Mouse (Mus musculus): ENCODE measurements around the gene Xrcc6.

The Xrcc6 gene

DNA sequence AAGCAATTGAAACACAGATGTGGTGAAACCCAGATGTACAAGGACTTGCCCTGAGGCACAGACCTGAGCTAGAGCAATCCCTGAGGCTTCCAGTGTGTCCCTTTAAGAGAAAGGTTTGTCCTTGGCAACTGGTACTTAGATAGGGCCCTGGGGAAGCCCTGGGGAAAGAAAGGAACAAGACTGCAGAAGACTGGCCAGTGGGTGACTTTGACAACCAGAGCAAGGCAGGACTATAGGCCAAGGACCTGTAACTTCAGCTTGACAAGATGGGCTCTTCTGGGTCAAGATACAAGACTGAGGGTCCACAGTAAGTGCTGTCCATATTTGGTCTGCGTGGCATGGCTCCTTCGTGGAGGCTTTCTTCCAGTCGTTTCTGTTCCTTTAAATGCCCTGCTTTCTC lies at the start of gene Xrcc6:
Gene Xrcc6 (plus strand): TSS at position 190 of the 400 bp plus-strand sequence.
- DNase-seq = no peak

DNA sequence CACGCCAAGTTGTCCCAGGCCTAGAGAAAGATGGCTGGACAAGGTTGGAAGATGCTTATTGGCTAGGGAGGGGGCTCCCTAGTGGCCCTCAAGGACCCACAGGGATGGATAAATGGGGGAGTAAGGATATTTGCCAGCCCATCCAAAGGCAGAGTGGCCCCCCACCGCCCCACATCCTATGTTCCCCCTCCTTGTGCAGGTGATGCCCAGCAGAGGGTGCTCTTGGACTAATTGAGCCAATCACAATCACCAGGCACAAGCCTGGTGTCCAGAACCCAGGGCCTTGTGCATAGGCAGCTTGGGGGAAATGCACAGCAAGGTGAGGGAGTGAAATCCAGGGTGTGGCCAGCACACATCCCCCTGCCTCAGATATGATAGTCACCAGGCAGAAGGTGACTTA lies 49.4 kb upstream of the Xrcc6 start:
- peak; percentile 24 for DNase-seq

DNA sequence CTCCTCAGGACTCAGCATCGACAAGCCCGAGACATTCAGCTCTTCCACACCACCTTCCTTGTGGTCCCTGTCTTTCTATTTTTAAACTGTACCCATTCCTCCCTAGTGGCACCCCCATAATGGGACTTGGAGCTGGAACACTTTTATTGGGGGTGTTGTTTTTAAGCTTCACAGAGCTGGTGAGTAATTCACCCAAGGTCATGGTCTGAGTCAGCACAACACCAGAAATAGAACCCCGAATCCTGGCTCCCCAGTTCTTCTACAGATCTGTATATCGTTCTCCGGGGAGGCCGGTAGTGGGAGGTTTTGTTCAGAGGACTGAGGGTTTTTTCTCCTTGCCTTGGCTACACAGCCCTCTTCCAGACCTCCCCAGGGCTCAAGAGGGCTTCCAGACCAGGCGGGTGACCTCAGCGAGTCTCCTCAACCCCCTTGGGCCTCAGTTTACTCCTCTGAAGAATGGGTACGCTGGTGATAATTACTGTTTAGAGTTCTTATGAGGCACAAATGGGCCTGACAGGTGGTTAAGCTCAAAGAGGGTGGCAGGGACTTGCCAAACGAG lies 48.4 kb upstream of the Xrcc6 start:
- no peak for DNase-seq

DNA sequence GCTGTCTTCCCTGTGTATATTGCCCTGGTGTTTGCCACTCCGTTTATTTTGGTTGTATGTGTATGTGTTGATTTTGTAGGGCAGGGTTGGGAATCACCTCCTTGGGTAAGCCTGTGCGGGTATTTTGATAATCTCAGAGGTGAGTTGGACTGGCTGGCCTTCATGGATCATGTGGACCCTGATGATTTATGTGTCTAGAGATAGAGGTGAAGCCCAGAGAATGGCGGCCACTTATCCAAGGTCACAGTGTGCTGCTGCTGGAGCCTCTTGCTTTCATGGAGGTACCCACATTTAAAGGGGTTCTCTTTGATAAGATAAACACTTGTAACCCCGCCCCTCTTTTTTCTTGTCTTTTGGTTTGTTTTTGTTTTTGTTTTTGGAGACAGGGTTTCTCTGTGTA lies 47.9 kb upstream of the Xrcc6 start:
- no peak for DNase-seq

DNA sequence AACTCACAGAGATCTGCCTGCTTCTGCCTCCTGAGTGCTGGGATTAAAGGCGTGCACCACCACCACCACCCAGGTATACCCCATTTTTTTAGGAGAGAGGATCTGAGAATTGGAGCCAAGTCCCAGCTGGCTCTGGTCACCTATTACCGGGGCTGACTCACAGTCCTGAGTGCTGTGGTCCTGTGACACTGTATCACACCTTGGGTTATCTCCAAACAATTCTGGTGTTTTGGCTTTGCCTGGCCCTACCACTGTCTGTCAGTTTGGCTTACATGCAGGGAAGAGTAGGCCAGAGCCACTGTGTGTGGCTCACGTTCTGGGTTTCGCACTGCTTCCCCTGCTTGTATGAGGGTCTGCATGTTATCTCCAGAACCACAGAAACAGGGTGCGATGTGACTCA lies 47.4 kb upstream of the Xrcc6 start:
- no peak for DNase-seq

DNA sequence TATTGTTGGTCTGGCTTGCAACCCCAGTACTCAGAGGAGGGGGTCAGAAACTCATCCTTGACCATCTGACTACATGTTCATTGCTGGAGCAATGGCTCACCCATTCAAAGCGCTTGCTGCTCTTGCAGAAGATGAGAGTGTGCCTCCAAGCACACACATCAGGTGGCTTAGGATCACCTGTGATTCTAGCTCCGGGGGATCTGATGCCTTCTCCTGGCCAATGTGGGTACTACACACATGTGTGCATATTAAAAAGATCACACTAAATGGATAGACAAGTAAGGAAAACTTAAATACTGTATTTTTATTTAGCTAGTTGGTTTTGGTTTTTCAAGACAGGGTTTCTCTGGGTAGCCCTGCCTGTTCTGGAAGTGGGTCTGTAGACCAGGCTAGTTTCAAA lies 46.6 kb upstream of the Xrcc6 start:
- no peak for DNase-seq

DNA sequence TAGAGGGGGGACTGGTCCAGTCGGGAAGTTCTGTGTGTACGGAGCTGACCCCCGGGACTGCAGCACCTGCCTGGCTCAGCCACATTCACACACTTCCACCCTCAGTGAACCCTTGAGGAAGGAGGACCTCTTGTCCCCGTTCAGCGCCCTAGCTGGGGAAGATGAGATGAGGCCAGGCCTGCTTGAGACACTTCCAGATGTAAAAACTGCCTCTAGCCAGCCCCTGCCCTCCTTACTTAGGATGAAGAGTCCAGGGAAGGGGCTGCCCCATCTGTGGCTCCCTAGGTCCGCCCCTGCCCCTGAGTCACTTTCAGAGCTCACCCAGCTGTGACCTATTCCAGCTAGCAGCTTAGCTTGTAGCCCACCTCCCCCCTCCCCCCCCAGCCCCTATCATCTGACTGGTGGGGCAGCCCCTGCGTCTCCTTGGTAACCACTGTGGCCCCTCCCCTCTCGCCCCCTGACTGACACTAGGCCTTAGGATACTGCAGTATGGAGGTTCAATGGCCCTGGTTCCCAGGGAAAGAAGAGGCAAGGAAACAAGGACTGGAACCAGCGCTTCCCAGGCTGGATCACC lies 44.4 kb upstream of the Xrcc6 start:
- DNase-seq = no peak

DNA sequence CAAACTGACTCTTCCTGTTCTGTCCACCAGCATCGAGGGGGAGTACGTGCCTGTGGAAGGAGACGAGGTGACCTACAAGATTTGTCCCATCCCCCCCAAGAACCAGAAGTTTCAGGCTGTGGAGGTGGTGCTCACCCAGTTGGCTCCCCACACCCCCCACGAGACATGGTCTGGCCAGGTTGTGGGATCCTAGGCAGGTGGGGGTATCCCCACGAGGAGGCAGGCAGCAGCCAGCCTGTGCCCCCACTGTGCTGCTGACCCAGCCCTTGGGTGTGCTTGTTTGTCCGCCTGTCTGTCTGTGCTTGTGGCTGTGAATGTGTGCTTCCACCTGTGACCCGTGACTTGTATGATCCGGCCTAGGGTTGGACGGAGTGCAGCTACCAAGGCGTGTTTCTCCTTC lies 38.6 kb upstream of the Xrcc6 start:
- DNase-seq = no peak

DNA sequence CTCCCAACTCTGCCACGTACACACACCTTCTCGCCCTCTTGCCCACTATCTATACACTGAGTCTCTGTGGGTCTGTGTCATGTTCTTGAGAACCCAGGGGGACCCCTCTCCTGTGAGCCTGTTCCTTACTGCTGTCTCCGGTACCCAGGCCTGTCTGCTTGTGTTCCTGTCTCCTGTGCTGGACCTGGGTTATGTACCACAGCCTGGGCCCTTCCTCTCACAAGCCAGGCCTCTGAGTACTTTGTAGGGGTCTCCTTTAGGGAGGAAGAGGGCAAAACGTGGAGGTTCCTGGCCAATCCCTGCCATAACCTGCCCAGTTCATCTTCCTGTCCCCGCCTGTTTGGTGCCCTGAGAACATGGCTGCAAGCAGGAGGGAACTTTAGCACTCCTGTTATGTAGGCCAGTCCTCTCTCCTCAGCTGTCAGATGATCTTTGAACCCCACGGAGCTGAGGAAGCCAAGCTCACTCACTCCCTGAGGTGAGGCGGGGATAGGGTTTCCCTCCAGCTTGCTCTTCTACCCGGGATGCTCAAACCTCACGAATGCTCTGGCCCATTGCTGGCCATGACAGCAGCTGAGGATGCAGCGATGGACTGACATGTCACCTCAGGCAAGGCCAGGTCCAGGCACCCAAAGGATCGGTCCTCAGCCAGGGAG lies 38.0 kb upstream of the Xrcc6 start:
- DNase-seq = no peak

DNA sequence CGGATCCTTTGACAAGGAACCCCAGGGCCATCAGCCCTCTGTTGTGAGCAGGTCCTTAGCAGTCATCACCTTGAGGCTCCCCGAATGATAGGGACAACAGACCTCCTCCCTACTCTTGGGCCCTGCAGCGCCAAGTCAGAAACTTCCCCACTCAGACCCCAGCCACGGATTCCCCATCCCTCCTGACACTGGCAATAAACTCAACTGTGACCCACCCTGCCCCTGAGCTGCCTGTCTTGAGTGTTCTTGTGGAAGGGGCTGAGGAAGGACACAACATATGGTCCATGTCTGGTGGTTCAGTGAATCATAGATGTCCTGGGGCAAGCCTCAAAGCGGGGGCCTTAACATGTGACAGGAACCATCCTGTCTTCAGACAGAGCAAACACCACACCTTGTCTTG lies 36.9 kb upstream of the Xrcc6 start:
- DNase-seq = no peak

DNA sequence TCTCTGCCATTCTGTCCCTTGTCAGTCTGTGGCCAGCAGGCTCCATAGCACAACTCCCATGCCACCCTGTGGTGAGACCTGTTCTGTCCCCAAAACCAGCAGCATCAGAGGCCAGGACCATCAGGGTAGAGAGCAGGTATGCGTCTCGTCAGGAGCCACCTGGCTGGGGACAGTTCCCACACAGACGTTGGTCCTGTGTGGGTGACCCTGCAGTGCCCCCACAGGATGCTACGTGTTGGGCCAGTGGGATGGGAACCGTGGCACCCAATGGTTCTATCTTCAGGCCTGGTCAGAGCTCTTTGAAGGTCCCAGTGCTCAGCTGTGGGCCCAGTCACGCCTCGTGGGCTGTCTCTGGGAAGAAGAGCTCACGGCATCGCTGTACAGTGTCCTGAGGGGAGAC lies 36.5 kb upstream of the Xrcc6 start:
- no peak for DNase-seq

DNA sequence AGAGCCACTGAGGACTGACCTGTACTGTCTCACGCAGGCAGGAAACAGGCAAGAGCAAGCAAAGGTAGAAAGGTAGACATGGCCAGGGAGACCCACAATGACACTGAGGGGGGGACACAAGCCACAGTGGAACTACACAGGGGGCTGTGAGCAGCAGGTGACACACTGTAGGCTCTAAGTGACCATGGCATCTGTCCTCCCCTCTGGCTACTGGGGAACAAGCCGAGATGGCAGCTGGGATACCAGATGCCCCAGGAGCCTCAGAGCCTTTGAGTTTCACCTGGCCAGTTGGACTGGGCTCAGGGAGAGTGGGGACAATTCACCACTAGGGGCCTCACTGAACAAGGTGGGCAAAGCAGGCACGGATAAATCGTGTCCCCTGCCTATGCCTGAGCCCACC lies 35.3 kb upstream of the Xrcc6 start:
- no peak for DNase-seq

DNA sequence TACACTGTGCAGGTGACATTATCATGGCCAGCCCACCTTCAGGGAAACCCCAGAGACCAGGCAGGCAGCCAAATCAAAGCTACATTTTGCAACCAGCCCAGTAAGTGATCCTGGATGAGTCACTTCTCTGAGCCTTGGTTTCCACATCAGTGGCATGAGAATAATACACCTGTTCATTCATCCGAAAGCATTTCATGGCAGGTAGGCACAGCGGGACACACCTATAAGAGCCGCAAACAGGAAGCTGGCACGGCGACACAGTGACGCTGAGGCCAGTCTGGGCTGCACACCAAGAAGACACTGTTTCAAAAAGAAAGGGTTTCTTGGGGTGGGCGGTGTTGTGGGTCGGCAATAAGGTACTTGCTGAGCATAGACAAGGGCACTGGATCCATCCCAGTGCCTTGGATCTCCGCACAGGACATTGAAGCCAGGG lies 33.5 kb upstream of the Xrcc6 start:
- DNase-seq = no peak

DNA sequence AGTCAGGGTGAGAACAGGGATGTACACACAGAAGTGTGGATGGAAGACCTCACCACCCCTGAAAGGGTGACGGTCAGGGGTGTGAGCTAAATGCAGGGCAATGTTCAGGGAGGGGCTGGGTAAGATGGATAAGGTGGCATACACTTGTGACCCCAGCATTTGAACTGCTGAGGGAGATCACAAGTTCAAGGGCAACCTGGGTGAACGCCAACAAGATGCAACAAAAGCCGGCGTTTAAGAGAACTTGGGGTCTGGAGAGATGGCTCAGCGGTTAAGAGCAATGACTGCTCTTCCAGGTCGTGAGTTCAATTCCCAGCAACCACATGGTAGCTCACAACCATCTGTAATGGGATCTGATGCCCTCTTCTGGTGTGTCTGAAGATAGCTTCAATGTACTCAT lies 32.9 kb upstream of the Xrcc6 start:
- DNase-seq = no peak

DNA sequence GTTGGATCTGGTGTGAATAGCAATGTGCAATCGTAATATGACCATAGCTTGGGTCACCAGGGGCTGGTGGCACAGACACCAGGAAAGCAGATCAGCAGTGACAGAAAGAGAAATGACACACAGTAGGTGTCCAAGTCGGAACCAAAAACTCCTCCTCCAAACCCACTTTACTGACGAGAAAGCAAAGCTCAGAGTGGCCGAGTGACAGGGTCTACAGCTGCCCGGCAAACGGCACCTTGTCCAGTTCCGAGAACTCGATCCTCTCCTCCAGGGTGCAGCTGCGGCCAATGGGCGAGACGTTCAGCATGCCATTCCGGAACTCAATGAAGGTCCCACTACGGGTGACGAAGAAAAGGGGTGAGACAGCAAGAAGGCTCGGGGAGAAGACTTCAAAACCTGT lies 32.2 kb upstream of the Xrcc6 start:
- no peak for DNase-seq

DNA sequence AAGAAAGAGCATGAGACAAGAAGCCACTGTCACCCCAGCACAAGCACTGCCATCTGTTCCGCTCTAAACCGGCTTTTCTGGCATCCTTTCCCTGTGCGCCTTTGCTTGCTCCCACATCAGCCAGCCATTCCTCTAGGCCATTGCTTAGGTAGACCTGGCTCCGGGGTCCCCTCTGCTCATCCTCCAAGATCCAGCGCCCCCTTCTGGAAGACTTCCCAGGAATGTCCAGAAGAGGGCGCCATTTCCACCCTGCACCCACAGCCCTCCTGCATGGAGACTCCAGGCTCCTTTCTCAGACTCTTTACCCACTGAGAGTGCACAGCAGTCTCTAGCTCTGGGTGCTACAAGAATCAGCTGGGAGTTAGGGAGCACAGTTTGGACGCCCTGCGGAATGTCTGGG lies 31.2 kb upstream of the Xrcc6 start:
- peak; percentile 71 for DNase-seq

DNA sequence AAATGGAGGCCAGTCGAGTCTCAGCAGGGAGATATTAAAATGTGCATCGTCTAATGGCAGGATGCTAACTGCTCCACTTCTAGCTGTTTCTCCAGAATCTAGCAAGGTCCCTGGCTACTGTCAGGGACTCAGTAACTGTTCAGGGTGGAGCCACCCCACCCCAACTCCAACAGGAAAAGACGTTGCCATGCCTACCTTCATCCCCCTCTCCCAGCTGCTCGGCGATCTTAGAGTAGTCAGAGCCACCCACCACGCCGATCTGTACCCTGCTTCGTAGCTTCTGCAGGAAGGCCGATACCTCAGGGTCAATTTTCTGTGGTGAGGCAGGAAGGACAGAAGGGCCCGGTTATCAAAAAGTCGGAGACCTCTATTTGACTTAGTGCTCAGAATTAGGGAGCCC lies 30.0 kb upstream of the Xrcc6 start:
- no peak for DNase-seq

DNA sequence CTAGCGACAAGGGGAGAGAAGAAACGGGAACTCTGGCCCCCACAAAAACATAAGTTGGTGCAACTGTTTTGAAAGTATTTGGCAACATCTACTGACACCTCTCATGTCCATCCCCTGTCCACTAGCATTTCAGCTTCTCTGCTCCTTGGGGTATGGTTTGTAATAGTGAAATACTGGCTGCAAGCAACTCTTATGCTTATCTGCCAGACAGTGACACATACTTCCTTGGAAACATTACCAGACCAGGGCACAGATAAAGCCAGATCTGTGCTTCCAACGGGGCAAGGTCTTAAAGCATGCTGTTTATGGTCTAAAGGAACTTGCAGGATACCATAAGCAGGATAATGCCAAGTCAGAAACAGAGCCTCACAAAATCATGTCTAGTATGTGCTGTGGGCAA lies 28.7 kb upstream of the Xrcc6 start:
- no peak for DNase-seq

DNA sequence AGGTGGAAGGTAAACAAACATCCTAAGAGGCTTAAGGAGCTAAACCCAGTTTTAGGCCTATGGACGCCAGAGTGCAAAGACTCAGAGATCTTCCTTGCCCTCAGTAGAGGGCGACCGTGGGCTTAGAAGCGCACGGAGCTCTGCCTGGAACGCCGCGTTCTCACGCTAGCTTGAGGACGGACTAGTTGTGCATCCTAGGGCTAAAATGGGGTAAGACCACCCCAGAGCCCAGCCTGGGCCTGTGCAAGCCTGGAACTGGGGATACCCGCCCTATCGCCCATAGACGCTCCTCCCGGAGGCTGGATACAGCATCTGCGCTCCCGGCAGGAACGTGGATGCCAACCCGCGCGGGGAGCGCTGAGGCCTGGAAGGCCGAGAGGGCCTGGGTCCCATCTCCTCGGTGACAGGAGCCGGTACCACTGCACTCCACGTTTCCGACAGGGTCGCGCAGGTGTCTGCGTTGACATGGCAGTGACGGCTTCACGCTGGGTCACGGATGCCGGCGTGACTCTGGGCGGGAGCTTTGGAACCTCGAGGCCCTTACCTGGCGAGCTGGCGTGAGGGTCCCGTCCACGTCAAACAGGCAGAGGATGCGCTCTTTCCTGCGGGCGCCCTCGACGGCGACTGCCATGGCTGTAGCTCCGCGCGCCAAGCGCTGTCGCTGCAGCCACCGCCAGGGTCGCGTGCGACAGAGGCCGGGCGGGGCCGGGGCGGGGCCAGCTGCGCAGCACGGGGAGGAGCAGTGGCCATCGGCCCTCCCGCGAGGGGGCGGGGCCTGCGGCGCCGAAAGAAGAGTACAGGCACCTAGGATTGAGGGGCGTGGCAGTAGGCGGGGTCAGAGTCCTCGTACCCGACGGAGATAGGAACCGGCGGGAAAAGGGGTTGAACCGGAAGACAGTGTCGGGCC lies 27.2 kb upstream of the Xrcc6 start, which contains the start of gene Pmm1:
Gene Pmm1 (minus strand): TSS at position 760 of the 907 bp plus-strand sequence.
- peak; percentile 100 for DNase-seq

DNA sequence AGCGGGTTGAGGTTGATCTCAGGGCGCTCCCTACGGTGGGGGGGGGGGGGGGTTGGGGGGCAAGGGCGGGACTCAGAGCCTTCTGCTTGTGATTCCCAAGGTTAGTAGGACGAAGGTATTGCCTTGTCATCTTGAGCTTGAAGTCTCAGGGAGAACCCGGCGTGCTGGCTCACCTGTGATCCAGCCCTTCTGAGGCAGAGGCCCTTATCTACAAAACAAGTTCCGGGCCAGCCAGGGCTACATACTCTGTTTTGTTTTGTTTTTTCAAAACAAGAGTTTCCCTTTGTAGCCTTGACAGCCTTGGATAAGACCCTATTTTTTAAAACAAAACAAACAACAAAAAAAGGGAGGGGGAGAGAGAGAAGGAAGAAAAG lies 26.6 kb upstream of the Xrcc6 start:
- DNase-seq = no peak

DNA sequence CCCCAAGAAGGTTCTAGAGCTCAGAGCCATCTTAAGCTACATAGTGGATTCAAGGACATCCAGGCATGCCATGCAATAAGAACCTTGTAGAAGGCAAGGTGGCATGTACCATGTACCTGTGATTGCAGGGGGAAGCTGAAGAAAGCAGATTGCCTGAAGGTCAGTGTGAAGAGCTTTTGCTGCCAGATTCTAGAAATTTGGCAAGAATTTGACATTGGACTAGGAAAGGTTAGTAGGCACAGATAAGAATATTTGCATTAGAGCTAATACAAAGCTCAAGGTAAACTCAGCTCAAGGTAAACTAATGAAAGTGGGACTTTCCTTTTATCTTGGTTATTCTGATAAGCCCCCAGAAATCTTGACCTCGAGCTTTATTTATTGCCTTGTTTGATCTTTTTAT lies 23.4 kb upstream of the Xrcc6 start:
- DNase-seq = no peak

DNA sequence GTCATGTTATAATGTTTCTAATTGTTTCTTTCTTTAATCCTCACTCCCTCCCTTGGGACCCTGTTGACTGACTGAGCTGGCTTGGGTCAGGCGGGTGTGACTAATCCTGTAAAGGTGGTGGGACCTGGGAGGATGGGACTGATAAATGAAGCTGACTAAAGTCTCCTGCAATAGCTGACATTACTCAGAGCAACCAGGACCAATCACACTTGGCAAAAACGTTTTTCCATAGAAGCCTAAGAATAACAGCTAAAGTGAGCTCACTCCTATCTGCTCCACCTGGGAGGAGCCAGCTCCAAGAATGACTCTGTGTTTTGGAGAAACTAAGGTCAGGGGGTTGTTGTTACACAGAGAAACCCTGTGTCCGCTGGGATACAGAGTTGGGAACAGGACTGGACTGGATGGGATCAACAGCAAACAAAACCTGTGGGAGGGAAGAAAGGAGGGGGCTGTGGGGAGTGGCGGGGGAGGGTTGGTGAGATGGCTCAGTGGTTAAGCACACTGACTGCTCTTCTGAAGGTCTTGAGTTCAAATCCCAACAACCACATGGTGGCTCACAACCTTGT lies 22.6 kb upstream of the Xrcc6 start:
- DNase-seq = no peak

DNA sequence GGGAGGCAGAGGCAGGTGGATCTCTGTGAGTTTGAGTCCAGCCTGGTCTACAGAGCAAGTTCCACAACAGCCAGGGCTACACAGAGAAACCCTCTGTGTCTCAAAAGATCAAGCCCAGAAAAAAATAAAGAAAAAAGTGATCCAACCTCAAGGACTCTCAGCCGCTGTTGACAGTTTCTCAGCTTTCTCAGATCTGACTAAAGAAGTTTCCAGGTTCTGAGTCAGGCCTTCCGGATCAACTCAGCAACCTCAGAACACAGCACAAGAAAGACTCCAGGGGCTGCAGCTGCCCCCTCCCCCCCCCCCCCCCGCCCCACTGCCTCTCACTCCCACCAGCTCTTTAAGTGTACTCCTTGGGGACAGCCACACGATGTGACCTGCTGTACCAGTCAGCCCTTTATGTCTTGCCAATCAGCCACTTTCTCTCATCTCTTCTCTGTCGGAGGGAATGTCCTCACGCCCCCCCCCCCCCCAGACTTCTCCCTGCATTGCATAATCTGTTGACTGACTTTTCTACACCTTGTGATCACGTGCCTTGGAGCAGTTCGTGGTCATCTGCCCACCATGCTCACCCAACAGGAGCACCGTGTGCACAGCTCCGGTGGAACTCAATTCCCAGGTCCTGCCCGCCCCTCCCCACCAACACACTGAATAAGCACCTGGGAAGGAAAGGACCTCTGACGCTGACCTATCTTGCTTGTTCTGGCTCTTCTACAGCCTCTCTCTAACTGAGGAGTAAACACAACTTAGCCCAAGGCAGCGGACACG lies 21.4 kb upstream of the Xrcc6 start:
- DNase-seq = no peak

All from thymus, postnatal 25 days (tissue).